Mouse (Mus musculus): ENCODE measurements at regions not wholly inside any gene's neighbourhood (a gene's known extent, or its start where the extent isn't known, plus 50 kb on each side); places are given as distances from the start of the nearest gene placed in this dataset.

GRCm38 (mm10) chr8:126647350-126647749 is 53.6 kb upstream of the Irf2bp2 start:
- H3K27me3 ChIP-seq: no peaks in the 10 kb centered on the region
- no peak overlapping the region for H3K4me3 ChIP-seq
- no peak for ATAC-seq (ENCODE audit: insufficient number of reproducible peaks, low FRiP score, low TSS enrichment, low read depth)
- no peaks in the 10 kb centered on the region for H3K9me3 ChIP-seq
- H3K4me1 ChIP-seq: peaks cover 4% of the 10 kb centered on the region; the same call in 1 of the 2 replicates
- H3K36me3 ChIP-seq: no peaks in the 10 kb centered on the region
- no peak overlapping the region for H3K27ac ChIP-seq
- no peak overlapping the region for H3K9ac ChIP-seq
- H3K4me2 ChIP-seq: no peak overlapping the region
- 18% methylated on average over 1 of the region's 1 CpGs for WGBS

- Histone ChIP-seq H3K4me2 (no peak overlapping the region), H3K4me3 (no peak overlapping the region), H3K4me1 (peaks cover 4% of the 10 kb centered on the region; the same call in 1 of the 2 replicates), H3K27me3 (no peaks in the 10 kb centered on the region), H3K9me3 (no peaks in the 10 kb centered on the region), H3K36me3 (no peaks in the 10 kb centered on the region), H3K27ac (0 out of 2 replicates have a peak overlapping the region, but pooled peaks have one; percentile 18), H3K9ac (no peak overlapping the region)
- WGBS: 66% methylated on average over 8 of the region's 8 CpGs
- ATAC-seq (ENCODE audit: insufficient number of reproducible peaks, low FRiP score, low TSS enrichment, low read depth): no peak
Observed at GRCm38 (mm10) chr8:126646604-126647311, 53.0 kb upstream of the Irf2bp2 start.

GRCm38 (mm10) chr8:126644179-126644578 is 50.4 kb upstream of the Irf2bp2 start:
- no peak overlapping the region for H3K27ac ChIP-seq
- no peak overlapping the region for H3K4me2 ChIP-seq
- H3K4me1 ChIP-seq: peaks cover 4% of the 10 kb centered on the region; the same call in 1 of the 2 replicates
- H3K27me3 ChIP-seq: no peaks in the 10 kb centered on the region
- no peaks in the 10 kb centered on the region for H3K9me3 ChIP-seq
- H3K4me3 ChIP-seq: no peak overlapping the region
- no peaks in the 10 kb centered on the region for H3K36me3 ChIP-seq
- no peak for ATAC-seq (ENCODE audit: insufficient number of reproducible peaks, low FRiP score, low TSS enrichment, low read depth)
- H3K9ac ChIP-seq: no peak overlapping the region
- WGBS: 33% methylated on average over 5 of the region's 5 CpGs
